Mouse (Mus musculus): ENCODE data around the gene Gucy2d.

The Gucy2d gene

DNA sequence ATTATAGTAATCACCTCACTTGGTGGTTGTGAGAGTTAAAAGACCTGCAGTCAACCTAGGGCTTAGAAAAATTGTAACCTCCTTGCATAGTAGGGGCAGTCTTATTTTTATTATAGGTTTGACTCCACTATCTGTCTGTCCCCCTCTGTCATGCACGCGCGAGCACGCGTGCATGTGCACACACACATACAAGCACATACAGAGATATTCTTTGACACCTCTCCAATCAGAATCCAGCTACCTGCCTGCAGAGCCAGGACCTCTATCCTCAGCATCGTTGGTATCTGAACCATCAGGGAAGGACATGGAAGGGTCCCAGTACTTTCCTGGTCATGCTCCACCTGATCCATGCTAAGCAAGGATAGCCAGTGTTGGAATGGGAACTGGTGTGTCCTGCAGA, 50.7 kb downstream of the Gucy2d start:
- DNase-seq = no peak

- DNase-seq = no peak
These were observed 51.4 kb downstream of the Gucy2d start for GRCm38 (mm10) chr7:98491451-98492200.

GRCm38 (mm10) chr7:98492331-98492730, 52.1 kb downstream of the Gucy2d start:
- DNase-seq = no peak

DNA sequence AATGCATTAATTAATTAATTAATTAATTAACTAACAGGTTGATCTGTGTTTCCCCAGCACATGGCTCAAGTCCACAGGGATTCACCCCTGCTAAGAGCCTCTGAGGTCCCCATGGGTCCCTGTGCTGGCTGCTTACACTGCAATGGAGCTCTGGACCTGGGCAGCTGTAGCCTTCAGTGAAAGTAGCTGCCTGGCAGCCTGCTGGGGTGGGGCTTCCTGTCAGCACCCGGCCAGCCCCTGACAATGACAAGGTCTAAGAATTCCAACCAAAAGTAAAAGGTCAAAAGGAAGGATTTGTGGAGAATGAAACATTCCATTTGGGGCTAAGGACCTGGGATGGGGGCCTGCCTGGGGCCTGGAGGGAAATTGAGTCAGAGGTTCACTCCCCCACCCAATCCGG, 53.1 kb downstream of the Gucy2d start:
- DNase-seq = no peak

GRCm38 (mm10) chr7:98493901-98494480, 53.8 kb downstream of the Gucy2d start:
- no peak for DNase-seq

GRCm38 (mm10) chr7:98495591-98495990, 55.4 kb downstream of the Gucy2d start:
- DNase-seq = no peak

DNA sequence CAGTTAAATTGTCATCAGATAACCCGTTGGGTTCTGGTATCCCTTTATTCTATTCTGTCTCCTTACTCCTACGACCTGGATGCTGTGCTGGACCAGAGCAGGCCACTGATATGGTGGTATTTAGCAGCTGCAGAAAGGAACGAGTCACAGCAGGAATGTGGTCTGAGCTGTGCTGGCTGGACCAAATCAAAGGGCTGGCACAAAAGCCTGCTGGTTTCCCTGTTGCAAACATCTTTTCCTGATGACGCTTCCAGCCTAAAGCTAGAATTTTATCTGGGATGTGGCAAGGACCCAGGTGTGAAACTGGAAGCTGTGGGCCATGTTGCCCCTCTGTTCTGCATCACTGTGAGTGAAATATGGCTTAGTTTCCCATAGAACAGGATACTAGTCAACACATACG, 57.2 kb downstream of the Gucy2d start:
- DNase-seq = no peak

DNA sequence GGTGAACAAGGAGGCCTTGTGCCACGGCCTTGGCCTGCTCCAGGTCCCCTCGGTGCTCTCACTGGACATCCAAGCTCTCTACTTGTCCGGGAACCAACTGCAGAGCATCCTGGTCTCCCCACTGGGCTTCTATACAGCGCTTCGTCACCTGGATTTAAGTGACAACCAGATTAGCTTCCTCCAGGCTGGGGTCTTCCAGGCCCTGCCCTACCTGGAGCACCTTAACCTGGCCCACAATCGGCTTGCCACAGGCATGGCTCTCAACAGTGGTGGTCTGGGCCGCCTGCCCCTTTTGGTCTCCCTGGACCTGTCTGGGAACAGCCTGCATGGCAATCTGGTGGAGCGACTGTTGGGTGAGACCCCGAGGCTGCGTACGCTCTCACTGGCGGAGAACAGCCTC, 57.9 kb downstream of the Gucy2d start:
- no peak for DNase-seq

DNA sequence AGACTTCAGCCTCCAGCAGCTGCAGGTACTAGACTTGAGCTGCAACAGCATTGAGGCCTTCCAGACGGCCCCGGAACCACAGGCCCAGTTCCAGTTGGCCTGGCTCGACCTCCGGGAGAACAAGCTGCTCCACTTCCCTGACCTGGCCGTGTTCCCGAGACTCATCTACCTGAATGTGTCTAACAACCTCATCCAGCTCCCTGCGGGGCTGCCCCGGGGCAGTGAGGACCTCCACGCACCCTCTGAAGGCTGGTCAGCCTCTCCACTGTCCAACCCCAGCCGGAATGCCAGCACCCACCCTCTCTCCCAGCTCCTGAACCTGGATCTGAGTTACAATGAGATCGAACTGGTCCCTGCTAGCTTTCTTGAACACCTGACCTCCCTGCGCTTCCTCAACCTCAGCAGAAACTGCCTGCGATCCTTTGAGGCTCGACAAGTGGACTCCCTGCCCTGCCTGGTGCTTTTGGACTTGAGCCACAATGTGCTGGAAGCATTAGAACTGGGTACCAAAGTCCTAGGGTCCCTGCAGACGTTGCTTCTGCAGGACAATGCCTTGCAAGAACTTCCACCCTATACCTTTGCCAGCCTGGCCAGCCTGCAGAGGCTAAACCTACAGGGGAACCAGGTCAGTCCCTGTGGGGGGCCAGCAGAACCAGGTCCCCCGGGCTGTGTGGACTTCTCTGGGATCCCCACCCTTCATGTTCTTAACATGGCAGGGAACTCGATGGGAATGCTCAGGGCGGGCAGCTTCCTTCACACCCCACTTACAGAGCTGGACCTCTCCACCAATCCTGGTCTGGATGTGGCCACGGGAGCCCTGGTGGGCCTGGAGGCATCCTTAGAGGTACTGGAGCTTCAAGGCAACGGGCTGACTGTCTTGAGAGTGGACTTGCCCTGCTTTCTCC, 58.7 kb downstream of the Gucy2d start:
- no peak for DNase-seq

GRCm38 (mm10) chr7:98499561-98500292, 59.5 kb downstream of the Gucy2d start:
- DNase-seq = no peak

DNA sequence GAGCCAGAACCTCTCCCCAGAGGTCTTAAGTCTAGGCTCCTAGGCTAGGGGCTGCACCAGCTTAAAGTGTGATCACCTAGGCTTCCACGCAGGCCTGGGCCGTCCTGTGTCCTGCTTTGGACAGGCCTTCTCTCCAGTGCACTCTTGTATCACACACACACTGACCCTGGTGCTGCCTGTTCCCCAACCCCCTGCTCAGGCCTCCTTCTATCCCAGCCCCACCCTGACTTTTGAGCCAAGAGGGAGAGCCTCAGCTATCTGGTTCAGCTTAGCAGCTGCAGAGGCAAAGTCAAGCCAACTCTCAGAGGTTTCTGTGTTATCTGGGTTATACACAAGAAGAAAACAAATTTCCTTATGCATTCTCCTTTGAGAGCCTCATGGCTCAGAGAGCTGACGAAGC, 60.3 kb downstream of the Gucy2d start:
- no peak for DNase-seq

GRCm38 (mm10) chr7:98501078-98501477, 60.9 kb downstream of the Gucy2d start:
- DNase-seq = no peak

- DNase-seq = no peak
These were observed 62.7 kb downstream of the Gucy2d start for GRCm38 (mm10) chr7:98502921-98503320.

GRCm38 (mm10) chr7:98503951-98504647, 63.9 kb downstream of the Gucy2d start:
- DNase-seq = no peak

- no peak for DNase-seq
These were observed 64.6 kb downstream of the Gucy2d start for GRCm38 (mm10) chr7:98504726-98505314.

DNA sequence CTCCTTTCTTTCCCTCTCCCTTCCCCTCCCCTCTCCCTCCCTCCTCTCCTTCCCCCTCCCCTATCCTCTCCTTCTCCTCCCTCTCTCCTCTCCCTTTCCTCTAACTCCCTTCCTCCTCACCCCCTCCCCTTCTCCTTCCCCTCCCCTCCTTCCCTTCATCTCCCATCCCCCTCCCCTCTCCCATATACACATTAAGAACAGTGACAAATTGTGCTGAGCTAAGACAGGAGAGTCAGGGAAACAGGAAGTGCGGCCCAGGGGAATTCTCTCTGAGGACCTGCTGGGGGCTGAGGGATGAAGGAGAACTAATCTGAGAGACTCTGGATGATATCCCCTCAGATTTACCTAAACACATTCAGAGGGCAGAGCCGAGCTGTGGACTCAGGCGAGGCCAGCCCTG, 65.4 kb downstream of the Gucy2d start:
- no peak for DNase-seq

GRCm38 (mm10) chr7:98510961-98511958, 71.0 kb downstream of the Gucy2d start:
- no peak for DNase-seq

DNA sequence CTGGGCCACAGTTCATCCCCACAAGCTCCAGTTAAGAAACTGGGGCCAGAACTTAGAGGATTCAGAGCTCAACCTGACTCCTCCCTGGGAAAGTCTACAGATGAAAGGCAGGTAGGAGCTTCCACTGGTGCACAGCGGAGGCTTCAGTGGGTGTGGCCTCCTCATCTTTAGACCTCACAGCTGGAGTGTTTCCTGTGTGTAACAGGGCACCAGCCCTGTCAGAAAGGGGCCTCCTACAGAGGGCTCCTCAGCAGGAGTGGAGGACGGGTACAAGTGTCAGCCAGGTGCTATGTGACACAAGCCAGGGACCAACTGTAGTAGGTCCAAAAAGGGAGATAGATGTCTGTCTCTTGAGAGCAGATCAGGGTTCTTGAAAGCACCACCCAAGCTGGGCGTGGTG, 73.0 kb downstream of the Gucy2d start:
- DNase-seq = peak; percentile 84

GRCm38 (mm10) chr7:98522576-98522975, 82.4 kb downstream of the Gucy2d start:
- DNase-seq = peak; percentile 49

DNA sequence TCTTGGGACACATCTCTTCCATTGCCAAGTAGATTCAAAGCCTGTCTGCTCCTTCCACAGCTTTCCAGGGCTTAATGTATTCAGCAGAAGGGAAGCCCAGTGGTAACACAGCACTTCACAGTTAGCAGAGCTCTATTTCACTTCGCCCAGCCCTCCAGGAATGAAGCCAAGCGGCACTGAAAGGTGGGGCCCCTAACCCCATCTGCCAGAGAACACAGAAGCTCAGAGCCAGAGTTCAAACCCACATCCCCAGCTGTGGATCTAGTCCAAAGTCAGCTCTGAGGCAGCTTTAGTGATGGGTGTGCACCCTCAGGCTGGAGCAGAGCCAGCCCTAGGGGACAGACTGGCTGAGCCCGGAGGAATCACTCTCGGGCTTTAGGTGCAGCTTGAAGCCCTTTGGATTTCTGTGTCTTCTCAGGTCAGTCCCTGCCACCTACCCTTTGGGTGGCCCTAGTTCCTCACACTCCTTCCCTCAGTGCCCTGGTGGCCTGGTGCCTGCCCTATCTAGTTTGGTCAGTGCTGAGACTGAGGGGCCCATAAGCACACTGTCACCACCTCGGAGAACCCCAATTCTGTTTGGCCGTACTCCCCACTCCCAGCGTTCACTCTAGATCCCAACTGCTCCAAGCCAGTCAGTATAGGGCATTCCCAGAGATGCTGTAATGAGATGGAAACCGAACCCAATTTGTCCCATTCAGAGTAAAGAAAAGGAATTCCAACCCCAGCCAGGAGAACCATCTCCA, 83.0 kb downstream of the Gucy2d start:
- peak; percentile 72 for DNase-seq
